Mouse (Mus musculus): ENCODE data around the gene Prmt6. TPM values are rescaled to one million over a fixed set of nuclear protein-coding genes. Genes with fewer than 3 reads are reported as not detected.
A peak's percentile ranks its signal among the peaks of the same experiment; 100 is the strongest.

Gene Prmt6
- polyA plus RNA-seq (2017; shearing (Covaris generic)), result 1 to 10 TPM; 2.9 to 5.1 (median 4.4) TPM

GRCm38 (mm10) chr3:110250839-110251700 lies at the start of gene Prmt6:
Gene Prmt6, minus strand, starts transcription at chr3:110250998.
- peak; percentile 93 for ATAC-seq

GRCm38 (mm10) chr3:110290485-110291045 lies 39.8 kb upstream of the Prmt6 start:
- ATAC-seq, result no peak

GRCm38 (mm10) chr3:110282651-110283050 lies 31.9 kb upstream of the Prmt6 start:
- no peak for ATAC-seq

- ATAC-seq, result no peak
Observed at GRCm38 (mm10) chr3:110267790-110268189, 17.0 kb upstream of the Prmt6 start.

- ATAC-seq, result no peak
Observed at GRCm38 (mm10) chr3:110253105-110253504, 2.3 kb upstream of the Prmt6 start.

- ATAC-seq, result peak; percentile 46
Observed at GRCm38 (mm10) chr3:110249891-110250838, 633 bp downstream of the Prmt6 start.

- ATAC-seq, result no peak
Observed at GRCm38 (mm10) chr3:110236819-110237463, 13.9 kb downstream of the Prmt6 start.

Other genes starting within 250 kb of the Prmt6 start
- under 1 TPM in 1 of 3 experiments, not detected in 2; 0.16 TPM for gene Ntng1, start 107.0 kb downstream of the Prmt6 start, polyA plus RNA-seq (2017; shearing (Covaris generic))

All from inflammation-experienced regulatory T-cells, adult 6 months (primary cell).